Mouse (Mus musculus): ENCODE data around the gene Crtac1. TPM values are rescaled to one million over a fixed set of nuclear protein-coding genes. Genes with fewer than 3 reads are reported as not detected.

The Crtac1 gene
- not detected for polyA plus RNA-seq (2014; fragmentation: Illumina TruSeq; extraction: RNeasy Lipid Tissue Mini Kit (QIAGEN cat#74804); ENCODE audit: insufficient read depth, low read depth, low replicate concordance)

DNA sequence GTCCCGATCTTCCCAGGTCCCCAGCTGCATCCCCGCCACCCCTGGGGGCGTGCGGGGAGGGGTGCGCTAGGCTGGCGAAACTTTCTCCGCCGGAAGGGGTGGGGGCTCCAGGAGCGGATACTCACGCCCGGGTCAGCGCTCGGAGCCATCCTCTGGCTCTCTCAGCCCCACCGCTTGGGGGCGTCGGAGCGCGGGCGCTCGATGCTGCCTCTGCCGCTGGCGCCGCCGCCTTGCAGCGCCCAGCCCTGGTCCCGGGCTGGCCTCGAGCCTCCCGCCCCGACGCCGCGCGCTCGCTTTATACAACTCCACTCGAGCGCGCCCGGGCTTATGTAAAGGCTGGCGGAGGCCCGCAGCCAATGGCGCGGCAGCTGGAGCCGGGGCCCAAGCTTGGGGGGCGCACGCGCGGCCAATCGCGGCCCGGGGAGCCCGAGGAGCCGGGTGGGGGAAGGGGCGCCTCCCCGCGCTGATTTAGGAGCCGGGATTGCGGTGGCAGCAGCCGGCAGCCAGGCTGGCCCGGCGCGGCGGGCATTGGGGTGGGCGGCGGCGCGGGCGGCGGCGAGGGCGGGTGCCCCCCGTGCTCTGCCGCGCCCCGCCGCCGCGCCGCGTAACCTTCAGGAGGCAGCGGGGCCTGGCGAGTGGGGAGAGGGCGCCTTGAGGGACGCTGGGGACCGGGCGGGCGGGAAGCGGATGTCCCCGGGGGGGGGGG is at the start of gene Crtac1:
TSS of gene Crtac1 (minus strand) at position 299 of the 706 bp plus-strand sequence.

DNA sequence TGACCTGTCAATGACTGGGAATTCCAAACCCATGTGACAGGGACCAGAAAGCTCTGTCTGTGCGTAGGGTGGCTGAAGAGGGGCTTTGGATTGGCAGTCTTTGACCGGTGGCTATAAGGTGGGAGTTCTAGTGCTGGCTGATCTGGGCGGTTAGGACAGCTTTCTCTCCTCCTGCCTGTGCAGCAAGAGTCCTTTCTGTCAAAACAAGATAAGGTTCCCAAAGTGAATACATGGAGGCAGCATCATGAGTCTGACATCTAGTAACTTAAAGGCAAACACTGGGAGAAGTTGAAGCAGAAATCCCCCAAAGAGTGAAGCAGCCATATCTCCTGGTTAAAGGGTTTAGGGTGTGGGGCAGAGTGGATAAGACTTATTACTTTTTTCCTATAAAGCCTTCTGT is 184.1 kb downstream of the Crtac1 start, which contains the start of gene Golga7b:
TSS of gene Golga7b (plus strand) at position 56 of the 400 bp plus-strand sequence.

Other genes starting within 250 kb of the Crtac1 start
- 1.6 TPM for gene Sfrp5, start 229.5 kb downstream of the Crtac1 start, polyA plus RNA-seq (2014; fragmentation: Illumina TruSeq; extraction: RNeasy Lipid Tissue Mini Kit (QIAGEN cat#74804); ENCODE audit: insufficient read depth, low read depth, low replicate concordance)
- 0.13 TPM for gene Golga7b, start 184.2 kb downstream of the Crtac1 start, polyA plus RNA-seq (2014; fragmentation: Illumina TruSeq; extraction: RNeasy Lipid Tissue Mini Kit (QIAGEN cat#74804); ENCODE audit: insufficient read depth, low read depth, low replicate concordance)
- 11.9 TPM for gene R3hcc1l, start 87.0 kb upstream of the Crtac1 start, polyA plus RNA-seq (2014; fragmentation: Illumina TruSeq; extraction: RNeasy Lipid Tissue Mini Kit (QIAGEN cat#74804); ENCODE audit: insufficient read depth, low read depth, low replicate concordance)
- 0.58 TPM for gene Loxl4, start 181.0 kb upstream of the Crtac1 start, polyA plus RNA-seq (2014; fragmentation: Illumina TruSeq; extraction: RNeasy Lipid Tissue Mini Kit (QIAGEN cat#74804); ENCODE audit: insufficient read depth, low read depth, low replicate concordance)